Mouse (Mus musculus) ES-Bruce4 (cell line): ENCODE data around the gene Ubc.

Experiments
- CTCF ChIP-seq: IDR thresholded peaks from one replicate; pipeline ENCODE4 v1.8.1; 2011; ENCODE audit warnings: low read depth, low read length
- EP300 ChIP-seq: IDR thresholded peaks from 2 replicates; pipeline ENCODE4 v1.6.1; 2011; ENCODE audit warnings: low read depth, low read length; ENCODE audit not compliant: insufficient read depth
- POLR2A ChIP-seq: IDR thresholded peaks from one replicate; pipeline ENCODE4 v1.8.1; 2011; ENCODE audit warnings: low read length; ENCODE audit not compliant: insufficient read depth

- TF ChIP-seq CTCF, result peak; percentile 44
- no peak for TF ChIP-seq POLR2A
- TF ChIP-seq EP300, result no peak
These were observed 22.0 kb upstream of the Ubc start for GRCm38 (mm10) chr5:125411972-125412530.
